Mouse (Mus musculus) ES-E14 (cell line): ENCODE results near the gene Usp36.

Experiments
- CHD2 ChIP-seq: IDR thresholded peaks from 2 replicates; pipeline ENCODE4 v1.6.1; 2014; ENCODE audit warnings: mild to moderate bottlenecking, low read depth, low read length, inconsistent platforms
- MAFK ChIP-seq: IDR thresholded peaks from 2 replicates; pipeline ENCODE4 v1.6.1; 2014; ENCODE audit warnings: mild to moderate bottlenecking, low read depth, low read length, inconsistent platforms; ENCODE audit not compliant: insufficient read depth

DNA sequence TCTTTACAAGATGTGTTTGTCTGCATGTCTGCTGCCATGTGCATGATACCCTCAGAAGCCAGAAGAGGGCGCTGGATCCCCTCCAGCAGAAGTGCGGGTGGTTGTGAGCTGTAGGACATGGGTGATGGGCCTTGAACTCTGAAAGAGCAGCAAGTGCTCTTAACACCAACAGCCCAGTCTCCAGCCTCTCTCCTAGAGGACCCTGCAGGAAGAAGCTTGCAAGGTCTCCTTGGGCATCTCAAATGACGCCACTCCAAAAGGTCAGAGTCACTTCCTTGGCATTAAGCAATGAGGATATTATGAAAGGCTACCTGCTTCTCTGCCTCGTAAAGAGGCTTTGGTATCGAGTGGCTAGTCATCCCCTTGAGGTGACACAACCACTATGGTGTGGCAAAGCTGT is 28.6 kb upstream of the Usp36 start:
- TF ChIP-seq CHD2, result no peak
- no peak for TF ChIP-seq MAFK
